Mouse (Mus musculus): ENCODE measurements around the gene Susd5. TPM values are rescaled to one million over a fixed set of nuclear protein-coding genes. Genes with fewer than 3 reads are reported as not detected.
"Not testable (repeated sequence)": the region's sequence is repeated elsewhere in the genome, so short reads cannot be mapped to it uniquely, and the experiment has no call there.

The Susd5 gene
- polyA plus RNA-seq, 1 experiment: 0.48 TPM

GRCm38 (mm10) chr9:114068494-114069053, 11.6 kb downstream of the Susd5 start:
- Histone ChIP-seq H3K4me1 (ENCODE audit: control insufficient read depth, insufficient read depth, low read length) (no peaks in the 10 kb centered on the region), H3K4me3 (ENCODE audit: insufficient read depth, low read depth, low read length) (no peak overlapping the region), H3K36me3 (ENCODE audit: control insufficient read depth, insufficient read depth, low read length) (no peaks in the 10 kb centered on the region), H3K27ac (ENCODE audit: insufficient read depth, low read depth, low read length) (no peak overlapping the region; the same call in 1 of the 2 replicates), H3K27me3 (replicated peaks; ENCODE audit: control insufficient read depth, insufficient read depth, low read length) (no peaks in the 10 kb centered on the region)
- DNase-seq: peak; percentile 14
- TF ChIP-seq POLR2A (IDR thresholded peaks at IDR 0.05; ENCODE audit: low read depth, low read length) (no peak), CTCF (conservative IDR thresholded peaks at IDR 0.05; ENCODE audit: insufficient read depth, insufficient read length, low read depth, low read length) (no peak)
- WGBS: 44% methylated on average over 12 of the region's 12 CpGs

GRCm38 (mm10) chr9:114069372-114069771, 12.4 kb downstream of the Susd5 start:
- WGBS: 40% methylated on average over 6 of the region's 6 CpGs
- Histone ChIP-seq H3K27ac (ENCODE audit: insufficient read depth, low read depth, low read length) (no peak overlapping the region; the same call in 1 of the 2 replicates), H3K4me1 (ENCODE audit: control insufficient read depth, insufficient read depth, low read length) (no peaks in the 10 kb centered on the region), H3K36me3 (ENCODE audit: control insufficient read depth, insufficient read depth, low read length) (no peaks in the 10 kb centered on the region), H3K27me3 (replicated peaks; ENCODE audit: control insufficient read depth, insufficient read depth, low read length) (no peaks in the 10 kb centered on the region), H3K4me3 (ENCODE audit: insufficient read depth, low read depth, low read length) (no peak overlapping the region)
- peak; percentile 63 for DNase-seq
- no peak for TF ChIP-seq POLR2A (IDR thresholded peaks at IDR 0.05; ENCODE audit: low read depth, low read length)
- TF ChIP-seq CTCF (conservative IDR thresholded peaks at IDR 0.05; ENCODE audit: insufficient read depth, insufficient read length, low read depth, low read length): no peak

GRCm38 (mm10) chr9:114073681-114074080, 16.7 kb downstream of the Susd5 start:
- no peak for DNase-seq

GRCm38 (mm10) chr9:114086422-114086821, 29.5 kb downstream of the Susd5 start:
- Histone ChIP-seq H3K36me3 (ENCODE audit: control insufficient read depth, insufficient read depth, low read length) (no peaks in the 10 kb centered on the region), H3K4me1 (ENCODE audit: control insufficient read depth, insufficient read depth, low read length) (no peaks in the 10 kb centered on the region), H3K27me3 (replicated peaks; ENCODE audit: control insufficient read depth, insufficient read depth, low read length) (no peaks in the 10 kb centered on the region), H3K27ac (ENCODE audit: insufficient read depth, low read depth, low read length) (no peak overlapping the region), H3K4me3 (ENCODE audit: insufficient read depth, low read depth, low read length) (no peak overlapping the region)
- no peak for TF ChIP-seq CTCF (conservative IDR thresholded peaks at IDR 0.05; ENCODE audit: insufficient read depth, insufficient read length, low read depth, low read length)
- TF ChIP-seq POLR2A (IDR thresholded peaks at IDR 0.05; ENCODE audit: low read depth, low read length): no peak
- WGBS: 69% methylated on average over 3 of the region's 3 CpGs
- no peak for DNase-seq

More at GRCm38 (mm10) chr9:114073681-114074080, 16.7 kb downstream of the Susd5 start:
- H3K27ac ChIP-seq (ENCODE audit: insufficient read depth, low read depth, low read length): no peak overlapping the region
- no peak overlapping the region for H3K4me3 ChIP-seq (ENCODE audit: insufficient read depth, low read depth, low read length)
- 82% methylated on average over 19 of the region's 19 CpGs for WGBS
- H3K4me1 ChIP-seq (ENCODE audit: control insufficient read depth, insufficient read depth, low read length): no peaks in the 10 kb centered on the region
- TF ChIP-seq POLR2A (IDR thresholded peaks at IDR 0.05; ENCODE audit: low read depth, low read length) (no peak), CTCF (conservative IDR thresholded peaks at IDR 0.05; ENCODE audit: insufficient read depth, insufficient read length, low read depth, low read length) (no peak)
- H3K36me3 ChIP-seq (ENCODE audit: control insufficient read depth, insufficient read depth, low read length): no peaks in the 10 kb centered on the region
- no peaks in the 10 kb centered on the region for H3K27me3 ChIP-seq (replicated peaks; ENCODE audit: control insufficient read depth, insufficient read depth, low read length)

GRCm38 (mm10) chr9:114087106-114087815, 30.3 kb downstream of the Susd5 start:
- no peaks in the 10 kb centered on the region for H3K36me3 ChIP-seq (ENCODE audit: control insufficient read depth, insufficient read depth, low read length)
- no peak overlapping the region for H3K4me3 ChIP-seq (ENCODE audit: insufficient read depth, low read depth, low read length)
- H3K4me1 ChIP-seq (ENCODE audit: control insufficient read depth, insufficient read depth, low read length): no peaks in the 10 kb centered on the region
- H3K27me3 ChIP-seq (replicated peaks; ENCODE audit: control insufficient read depth, insufficient read depth, low read length): no peaks in the 10 kb centered on the region
- DNase-seq: no peak
- WGBS: 75% methylated on average over 11 of the region's 11 CpGs
- no peak for TF ChIP-seq POLR2A (IDR thresholded peaks at IDR 0.05; ENCODE audit: low read depth, low read length)
- TF ChIP-seq CTCF (conservative IDR thresholded peaks at IDR 0.05; ENCODE audit: insufficient read depth, insufficient read length, low read depth, low read length): no peak
- no peak overlapping the region for H3K27ac ChIP-seq (ENCODE audit: insufficient read depth, low read depth, low read length)

- H3K27me3 ChIP-seq (replicated peaks; ENCODE audit: control insufficient read depth, insufficient read depth, low read length); H3K4me1 ChIP-seq (ENCODE audit: control insufficient read depth, insufficient read depth, low read length); H3K27ac ChIP-seq (ENCODE audit: insufficient read depth, low read depth, low read length); DNase-seq; H3K36me3 ChIP-seq (ENCODE audit: control insufficient read depth, insufficient read depth, low read length); H3K4me3 ChIP-seq (ENCODE audit: insufficient read depth, low read depth, low read length): not testable (repeated sequence)
- 93% methylated on average over 6 of the region's 6 CpGs for WGBS
These were observed 31.9 kb downstream of the Susd5 start for GRCm38 (mm10) chr9:114088885-114089284.

- not testable (repeated sequence) for H3K4me3 ChIP-seq (ENCODE audit: insufficient read depth, low read depth, low read length); H3K36me3 ChIP-seq (ENCODE audit: control insufficient read depth, insufficient read depth, low read length); H3K27me3 ChIP-seq (replicated peaks; ENCODE audit: control insufficient read depth, insufficient read depth, low read length); H3K4me1 ChIP-seq (ENCODE audit: control insufficient read depth, insufficient read depth, low read length); DNase-seq; H3K27ac ChIP-seq (ENCODE audit: insufficient read depth, low read depth, low read length)
- 13% methylated on average over 9 of the region's 9 CpGs for WGBS
These were observed 35.2 kb downstream of the Susd5 start for GRCm38 (mm10) chr9:114092188-114092587.

All from kidney, adult 2 months (tissue).